Mouse (Mus musculus): ENCODE measurements around the gene BC049762.

BC049762 gene

DNA sequence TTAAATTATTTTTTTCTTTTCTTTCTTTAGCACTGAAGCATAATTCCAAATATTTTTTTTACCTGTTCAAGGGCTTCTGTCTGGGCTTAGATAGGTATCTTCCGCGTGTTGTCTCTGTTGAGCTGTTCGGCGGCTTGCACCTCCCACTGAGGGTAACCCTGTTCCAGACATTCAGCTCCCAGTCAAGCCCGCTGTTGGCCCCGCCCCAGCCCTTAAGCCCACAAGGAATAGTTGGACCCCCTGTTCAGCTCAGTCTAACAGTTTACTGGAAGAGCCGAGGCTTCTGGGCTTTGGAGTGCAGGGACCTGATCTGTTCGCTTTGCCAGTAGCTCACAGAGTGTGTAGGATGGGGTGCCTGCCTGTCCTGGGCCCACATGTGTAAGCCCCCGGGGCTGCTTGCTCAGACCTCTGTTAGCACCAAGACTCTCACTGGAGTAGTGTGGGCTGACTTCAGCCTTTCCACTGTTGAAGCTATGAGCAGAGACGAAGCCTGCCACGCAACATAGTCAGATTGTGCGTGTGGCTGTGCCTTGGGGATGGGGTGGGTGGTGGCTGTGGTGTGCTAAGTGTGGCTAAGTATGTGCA lies 43.4 kb downstream of the BC049762 start:
- DNase-seq (ENCODE audit: low spot score in 2 of 2): no peak

DNA sequence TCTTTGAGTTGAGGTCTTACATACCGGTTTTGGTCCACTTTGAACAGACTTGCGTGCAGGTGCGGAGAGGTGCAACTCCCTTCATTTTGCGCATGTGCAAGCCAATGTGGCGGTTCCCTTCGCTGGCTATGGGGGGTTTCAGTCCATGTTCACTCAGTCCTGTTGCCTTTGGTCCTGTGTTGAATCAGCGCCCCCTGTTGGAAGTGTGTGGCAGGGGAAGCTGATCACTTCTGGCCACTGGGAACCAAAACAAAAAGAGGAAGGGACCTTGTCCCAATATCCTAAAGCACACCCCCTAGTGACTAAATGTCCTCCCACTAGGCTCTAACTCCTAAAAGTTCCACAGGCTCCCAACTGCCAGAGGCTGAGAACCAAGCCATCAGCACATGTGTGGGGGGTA lies 48.8 kb downstream of the BC049762 start:
- DNase-seq (ENCODE audit: low spot score in 2 of 2): no peak

DNA sequence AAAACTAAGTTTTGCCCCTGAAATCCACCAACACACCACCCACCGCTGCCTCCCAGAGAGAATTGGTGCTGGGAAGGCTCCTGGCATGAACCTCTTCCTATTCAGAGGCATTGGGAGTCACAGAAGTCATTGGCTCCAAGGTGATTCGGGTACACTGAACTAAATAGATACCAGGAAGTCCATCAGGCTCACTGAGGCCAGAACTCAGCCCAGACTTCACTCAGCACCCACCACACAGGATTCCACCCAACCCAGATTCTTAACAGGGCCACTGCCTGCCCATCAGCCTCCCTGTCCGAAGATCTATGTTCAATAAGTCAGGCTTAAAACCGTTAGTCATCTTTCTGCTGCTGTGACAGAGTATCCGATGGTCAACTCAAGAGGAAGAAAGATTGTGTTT lies 51.4 kb downstream of the BC049762 start:
- no peak for DNase-seq (ENCODE audit: low spot score in 2 of 2)

DNA sequence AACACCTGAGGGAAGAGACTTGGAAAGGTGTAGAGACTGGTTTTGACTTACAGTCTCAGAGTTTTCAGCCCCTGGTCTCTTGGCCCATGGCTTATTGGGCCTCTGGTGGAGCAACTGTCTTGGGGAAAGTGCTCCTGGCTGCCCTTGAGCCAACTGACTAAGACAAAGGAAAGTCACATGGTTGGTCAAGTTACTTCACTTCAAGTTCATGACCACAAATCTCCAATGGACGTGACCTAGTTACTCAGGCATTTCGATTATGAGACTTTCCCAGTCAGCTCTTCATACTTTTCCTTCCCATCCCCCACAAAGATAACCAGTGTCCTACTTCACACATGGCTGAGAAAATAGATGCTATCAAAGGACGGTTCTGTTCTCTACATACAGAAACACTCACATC lies 55.1 kb downstream of the BC049762 start:
- DNase-seq (ENCODE audit: low spot score in 2 of 2): no peak
